Mouse (Mus musculus): ENCODE results near the gene Olfr1135.

DNA sequence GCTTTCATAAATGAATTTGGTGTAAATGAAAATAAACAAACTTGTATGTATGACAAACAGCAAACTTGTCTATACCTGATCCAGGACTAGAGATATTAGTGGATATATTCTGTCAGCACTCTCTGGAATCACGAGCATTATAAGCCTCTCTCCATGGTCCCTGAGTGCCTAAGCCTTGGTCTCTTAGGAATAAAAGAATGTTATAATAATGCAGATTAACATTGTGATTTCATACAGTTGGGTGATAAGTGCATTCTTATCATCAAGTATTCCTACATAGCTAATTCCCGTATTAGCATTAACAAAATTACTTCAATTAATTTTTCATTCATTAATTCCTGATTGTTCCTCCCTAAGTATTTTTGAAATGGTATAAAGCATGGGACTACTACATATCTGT lies 15.1 kb downstream of the Olfr1135 start, which contains the start of gene Olfr1134:
- TF ChIP-seq EP300 (IDR thresholded peaks at IDR 0.05), result no peak
- no peak for TF ChIP-seq CTCF (IDR thresholded peaks at IDR 0.05)

Data from lung, postnatal 0 days (tissue).